Comparison of ENCODE assay signal across 26 mouse cellular contexts in genomic region chr8:104998191-104998590, GRCm38 (mm10). TPM values are rescaled to one million over a fixed set of nuclear protein-coding genes. Genes with fewer than 3 reads are reported as not detected.
DNase-seq lines count a peak whose midpoint lies in the region; ATAC-seq and TF ChIP-seq lines count a peak whose summit lies in the region.
"Had no signal": no experiment of that assay in that cellular context is flagged by ENCODE, and none has a peak within 500 bp of the region (broad histone marks: within the 10 kb centered on the region; RNA-seq: fewer than 3 reads in every experiment).

No protein-coding gene starts in this region.

- H3K4me3 ChIP-seq in kidney, embryonic 16.5 days (ENCODE audit: low read length): no peak overlapping the region
- H3K4me3 ChIP-seq in liver, adult 2 months (ENCODE audit: insufficient read depth, low read depth, low read length): no peak overlapping the region
- H3K4me3 ChIP-seq in liver, postnatal 0 days (ENCODE audit: low read depth, low read length): no peak overlapping the region
- no peak overlapping the region for H3K4me3 ChIP-seq in midbrain, postnatal 0 days (ENCODE audit: low read depth, low read length)
- H3K4me3 ChIP-seq: embryonic facial prominence, embryonic 10.5 days; forebrain, embryonic 13.5 days; heart, embryonic 12.5 days had no signal

- no peak overlapping the region for H3K9ac ChIP-seq in kidney, embryonic 16.5 days (replicated peaks; ENCODE audit: low read length)
- no peak overlapping the region for H3K9ac ChIP-seq in liver, adult 2 months (ENCODE audit: low read depth, low read length)
- H3K9ac ChIP-seq in liver, postnatal 0 days (replicated peaks): no peak overlapping the region
- H3K9ac ChIP-seq in midbrain, postnatal 0 days (replicated peaks; ENCODE audit: low read length, poor library complexity, severe bottlenecking): no peak overlapping the region
- H3K9ac ChIP-seq: forebrain, embryonic 13.5 days; forebrain, postnatal 0 days; heart, embryonic 12.5 days had no signal

- no peaks in the 10 kb centered on the region for H3K36me3 ChIP-seq in kidney, embryonic 16.5 days (ENCODE audit: insufficient read depth, low read length)
- no peaks in the 10 kb centered on the region for H3K36me3 ChIP-seq in liver, adult 2 months (ENCODE audit: control insufficient read depth, insufficient read depth, low read length)
- H3K36me3 ChIP-seq in liver, postnatal 0 days (replicated peaks; ENCODE audit: insufficient read depth, low read length): no peaks in the 10 kb centered on the region
- no peaks in the 10 kb centered on the region for H3K36me3 ChIP-seq in midbrain, postnatal 0 days (ENCODE audit: insufficient read depth, low read length)
- H3K36me3 ChIP-seq: embryonic facial prominence, embryonic 10.5 days; heart, embryonic 12.5 days had no signal

- intact Hi-C loops in heart, postnatal 36 days (cut with DNase I): no loop called here

- no peaks in the 10 kb centered on the region for H3K9me3 ChIP-seq in kidney, embryonic 16.5 days (ENCODE audit: low read length)
- H3K9me3 ChIP-seq in liver, postnatal 0 days (ENCODE audit: low read length): no peaks in the 10 kb centered on the region
- H3K9me3 ChIP-seq in midbrain, postnatal 0 days (ENCODE audit: low read length): no peaks in the 10 kb centered on the region
- H3K9me3 ChIP-seq: embryonic facial prominence, embryonic 10.5 days; forebrain, embryonic 13.5 days had no signal

- no peak overlapping the region for H3K4me2 ChIP-seq in kidney, embryonic 16.5 days (replicated peaks; ENCODE audit: low read depth, low read length)
- H3K4me2 ChIP-seq in liver, postnatal 0 days (ENCODE audit: low read depth, low read length): no peak overlapping the region
- no peak overlapping the region for H3K4me2 ChIP-seq in midbrain, postnatal 0 days (ENCODE audit: low read depth, low read length, poor library complexity, severe bottlenecking)
- H3K4me2 ChIP-seq: forebrain, embryonic 13.5 days; heart, embryonic 12.5 days had no signal

- no peaks in the 10 kb centered on the region for H3K79me2 ChIP-seq in liver, adult 2 months (ENCODE audit: control insufficient read depth, insufficient read depth, low read length)

- H3K27ac ChIP-seq in kidney, embryonic 16.5 days (ENCODE audit: low read length): no peak overlapping the region
- no peak overlapping the region; the same call in 1 of the 2 replicates for H3K27ac ChIP-seq in liver, adult 2 months (replicated peaks; ENCODE audit: insufficient read depth, low read depth, low read length)
- H3K27ac ChIP-seq in liver, postnatal 0 days (ENCODE audit: low read depth): no peak overlapping the region
- H3K27ac ChIP-seq in midbrain, postnatal 0 days (ENCODE audit: low read depth, low read length): no peak overlapping the region
- H3K27ac ChIP-seq: embryonic facial prominence, embryonic 10.5 days; forebrain, embryonic 13.5 days had no signal

- WGBS in kidney, embryonic 16.5 days: 69% methylated on average over 6 of the region's 6 CpGs
- 50% methylated on average over 6 of the region's 6 CpGs for WGBS in liver, adult 2 months
- WGBS in liver, postnatal 0 days (ENCODE audit: insufficient replicate concordance): 60% methylated on average over 6 of the region's 6 CpGs
- 82% methylated on average over 6 of the region's 6 CpGs for WGBS in midbrain, postnatal 0 days

- ATAC-seq in kidney, embryonic 16.5 days (ENCODE audit: low FRiP score, low TSS enrichment): no peak
- ATAC-seq in liver, postnatal 0 days: no peak
- ATAC-seq in midbrain, postnatal 0 days (ENCODE audit: low FRiP score): no peak
- ATAC-seq: activated CD4-positive, CD25-positive, alpha-beta regulatory T cell, adult 4 months; forebrain, embryonic 13.5 days; forebrain, postnatal 0 days; Patski had no signal

- no peak for TF ChIP-seq CTCF in liver, adult 2 months (IDR thresholded peaks at IDR 0.05; ENCODE audit: low read depth, low read length)
- TF ChIP-seq CTCF in liver, postnatal 0 days (IDR thresholded peaks at IDR 0.05; ENCODE audit: low read depth): no peak
- TF ChIP-seq CTCF in midbrain, postnatal 0 days (IDR thresholded peaks at IDR 0.05): no peak

- H3K27me3 ChIP-seq in kidney, embryonic 16.5 days (ENCODE audit: insufficient read depth, low read length): no peaks in the 10 kb centered on the region
- no peaks in the 10 kb centered on the region for H3K27me3 ChIP-seq in liver, adult 2 months (ENCODE audit: control insufficient read depth, insufficient read depth, low read length)
- no peaks in the 10 kb centered on the region for H3K27me3 ChIP-seq in liver, postnatal 0 days (ENCODE audit: insufficient read depth, low read length)
- H3K27me3 ChIP-seq in midbrain, postnatal 0 days (ENCODE audit: insufficient read depth, low read length): no peaks in the 10 kb centered on the region
- H3K27me3 ChIP-seq: CH12.LX; forebrain, embryonic 13.5 days; heart, embryonic 12.5 days had no signal

- no peak for TF ChIP-seq POLR2A in liver, adult 2 months (IDR thresholded peaks at IDR 0.05; ENCODE audit: extremely low read depth, insufficient read depth, low read length)

- DNase-seq in heart, adult 11 months: peak; percentile 37
- DNase-seq in heart, postnatal 36 days: no peak
- peak; percentile 49 for DNase-seq in kidney, adult 18-20 months
- DNase-seq in liver, adult 2 months (ENCODE audit: extremely low read depth, low read depth, low spot score): peak; percentile 76
- no peak for DNase-seq in liver, postnatal 0 days
- DNase-seq in midbrain, postnatal 0 days (ENCODE audit: low spot score): no peak
- DNase-seq: adrenal gland, postnatal 36 days; cerebellum, adult 2 months; cerebellum, postnatal 10 days; forebrain, postnatal 0 days; gastrocnemius, postnatal 14 days had no signal

- no peaks in the 10 kb centered on the region for H3K4me1 ChIP-seq in kidney, embryonic 16.5 days (ENCODE audit: insufficient read depth, low read length)
- peaks cover 20% of the 10 kb centered on the region; the same call in 1 of the 2 replicates for H3K4me1 ChIP-seq in liver, adult 2 months (ENCODE audit: control insufficient read depth, insufficient read depth, low read length)
- peaks cover 5% of the 10 kb centered on the region for H3K4me1 ChIP-seq in liver, postnatal 0 days (ENCODE audit: insufficient read depth)
- no peaks in the 10 kb centered on the region for H3K4me1 ChIP-seq in midbrain, postnatal 0 days (ENCODE audit: insufficient read depth, low read length)
- H3K4me1 ChIP-seq: embryonic facial prominence, embryonic 10.5 days; forebrain, embryonic 13.5 days; heart, embryonic 12.5 days had no signal

- no peak for TF ChIP-seq EP300 in liver, postnatal 0 days (IDR thresholded peaks at IDR 0.05; ENCODE audit: low read depth)

RNA-seq across cellular contexts. Expression of gene Ces2h, which starts 2.5 kb away (rescaled TPM):
- not detected for total RNA-seq in heart, postnatal 36 days (2021)
- not detected in 2 replicates for polyA plus RNA-seq in kidney, embryonic 16.5 days (2015; fragmentation: Nextera tagmentation; extraction: Ambion mirVana)
- 0.07 and 0.18 TPM in 2 replicates for total RNA-seq in liver, adult 2 months (2014; rRNA removed)
- 0.22 and 0.26 TPM in 2 replicates for polyA plus RNA-seq in liver, adult 2 months (2012; rRNA removed)
- polyA plus RNA-seq in liver, postnatal 0 days (2015; fragmentation: Nextera tagmentation; extraction: Ambion mirVana): not detected in 2 replicates
- total RNA-seq in midbrain, postnatal 0 days (2014; rRNA removed): not detected in 2 replicates
- polyA plus RNA-seq in midbrain, postnatal 0 days (2015; fragmentation: Nextera tagmentation; extraction: Ambion mirVana): not detected in 2 replicates
- total RNA-seq: adrenal gland, adult 18-20 months; adrenal gland, postnatal 36 days; CH12.LX; forebrain, postnatal 0 days; gastrocnemius, adult 18-20 months; gastrocnemius, postnatal 14 days; heart, adult 8-10 months; heart, postnatal 25 days had no signal
- polyA plus RNA-seq: activated CD4-positive, CD25-positive, alpha-beta regulatory T cell, adult 4 months; cerebellum, adult 2 months; embryonic facial prominence, embryonic 10.5 days; embryonic facial prominence, embryonic 14.5 days; forebrain, embryonic 13.5 days; forebrain, postnatal 0 days; gonadal fat pad, adult 2 months; heart, embryonic 12.5 days; heart, embryonic 16.5 days; hindbrain, embryonic 11.5 days; Patski had no signal

RNA-seq across cellular contexts. Expression of gene Ces2g, which starts 36.7 kb away (rescaled TPM):
- 1 to 10 TPM; 2.9 to 4.1 TPM for total RNA-seq in heart, postnatal 36 days (2021)
- 0.42 and 0.61 TPM in 2 replicates for polyA plus RNA-seq in kidney, embryonic 16.5 days (2015; fragmentation: Nextera tagmentation; extraction: Ambion mirVana)
- total RNA-seq in liver, adult 2 months (2014; rRNA removed): 34.6 and 36.9 TPM in 2 replicates
- polyA plus RNA-seq in liver, adult 2 months (2012; rRNA removed): 19.6 and 31.6 TPM in 2 replicates
- 12.0 and 13.1 TPM in 2 replicates for polyA plus RNA-seq in liver, postnatal 0 days (2015; fragmentation: Nextera tagmentation; extraction: Ambion mirVana)
- total RNA-seq in midbrain, postnatal 0 days (2014; rRNA removed): 0.14 and 0.49 TPM in 2 replicates
- 0.15 and 0.28 TPM in 2 replicates for polyA plus RNA-seq in midbrain, postnatal 0 days (2015; fragmentation: Nextera tagmentation; extraction: Ambion mirVana)
- polyA plus RNA-seq: embryonic facial prominence, embryonic 10.5 days; forebrain, embryonic 13.5 days; hindbrain, embryonic 11.5 days; Patski had no signal

RNA-seq across cellular contexts. Expression of gene Ces3a, which starts 50.2 kb away (rescaled TPM):
- not detected for total RNA-seq in heart, postnatal 36 days (2021)
- 0.09 TPM in 1 of 2 replicates, not detected in the other for polyA plus RNA-seq in kidney, embryonic 16.5 days (2015; fragmentation: Nextera tagmentation; extraction: Ambion mirVana)
- total RNA-seq in liver, adult 2 months (2014; rRNA removed): 819 and 925 TPM in 2 replicates
- 768 and 1,045 TPM in 2 replicates for polyA plus RNA-seq in liver, adult 2 months (2012; rRNA removed)
- 97.8 and 102 TPM in 2 replicates for polyA plus RNA-seq in liver, postnatal 0 days (2015; fragmentation: Nextera tagmentation; extraction: Ambion mirVana)
- total RNA-seq in midbrain, postnatal 0 days (2014; rRNA removed): not detected in 2 replicates
- not detected in 2 replicates for polyA plus RNA-seq in midbrain, postnatal 0 days (2015; fragmentation: Nextera tagmentation; extraction: Ambion mirVana)
- total RNA-seq: CH12.LX; forebrain, postnatal 0 days; gastrocnemius, postnatal 14 days; heart, postnatal 25 days had no signal
- polyA plus RNA-seq: activated CD4-positive, CD25-positive, alpha-beta regulatory T cell, adult 4 months; cerebellum, adult 2 months; embryonic facial prominence, embryonic 10.5 days; embryonic facial prominence, embryonic 14.5 days; forebrain, embryonic 13.5 days; forebrain, postnatal 0 days; gonadal fat pad, adult 2 months; heart, embryonic 12.5 days; heart, embryonic 16.5 days; hindbrain, embryonic 11.5 days; Patski had no signal

RNA-seq across cellular contexts. Expression of gene Ces2f, which starts 51.0 kb away (rescaled TPM):
- not detected for total RNA-seq in heart, postnatal 36 days (2021)
- not detected in 2 replicates for polyA plus RNA-seq in kidney, embryonic 16.5 days (2015; fragmentation: Nextera tagmentation; extraction: Ambion mirVana)
- total RNA-seq in liver, adult 2 months (2014; rRNA removed): not detected in 2 replicates
- not detected in 2 replicates for polyA plus RNA-seq in liver, adult 2 months (2012; rRNA removed)
- not detected in 2 replicates for polyA plus RNA-seq in liver, postnatal 0 days (2015; fragmentation: Nextera tagmentation; extraction: Ambion mirVana)
- 0.93 TPM in 1 of 2 replicates, not detected in the other for total RNA-seq in midbrain, postnatal 0 days (2014; rRNA removed)
- polyA plus RNA-seq in midbrain, postnatal 0 days (2015; fragmentation: Nextera tagmentation; extraction: Ambion mirVana): not detected in 2 replicates
- total RNA-seq: adrenal gland, adult 18-20 months; adrenal gland, postnatal 36 days; forebrain, postnatal 0 days; gastrocnemius, adult 18-20 months; gastrocnemius, postnatal 14 days; heart, adult 8-10 months; heart, postnatal 25 days had no signal
- polyA plus RNA-seq: activated CD4-positive, CD25-positive, alpha-beta regulatory T cell, adult 4 months; cerebellum, adult 2 months; embryonic facial prominence, embryonic 10.5 days; forebrain, embryonic 13.5 days; forebrain, postnatal 0 days; heart, embryonic 12.5 days; hindbrain, embryonic 11.5 days; Patski had no signal

Comparison
In these comparisons a context has a peak if more than half of its experiments do, and no peak if none do; other contexts are left out.
1. DNase-seq: peak in heart, adult 11 months (single experiment), kidney, adult 18-20 months (single experiment) and liver, adult 2 months (single experiment); none in heart, postnatal 36 days (0 of 2), liver, postnatal 0 days (single experiment) and midbrain, postnatal 0 days (single experiment).
2. RNA of gene Ces3a, which starts 50.2 kb away (polyA plus RNA-seq): 768 to 1,045 TPM in liver, adult 2 months and 97.8 to 102 TPM in liver, postnatal 0 days; 0.09 TPM in kidney, embryonic 16.5 days and not detected in midbrain, postnatal 0 days; every median in the first group is over 10 times any median in the second.